In genomic region chr12:102275833-102276443, GRCm38 (mm10) we compare ENCODE assay signal across 11 mouse cellular contexts. TPM values are rescaled to one million over a fixed set of nuclear protein-coding genes. Genes with fewer than 3 reads are reported as not detected.
DNase-seq lines count a peak whose midpoint lies in the region; ATAC-seq and TF ChIP-seq lines count a peak whose summit lies in the region.
"Had no signal": no experiment of that assay in that cellular context is flagged by ENCODE, and none has a peak within 500 bp of the region (broad histone marks: within the 10 kb centered on the region; RNA-seq: fewer than 3 reads in every experiment).

No protein-coding gene starts in this region.

- TF ChIP-seq CTCF in gastrocnemius, adult 2 months (IDR thresholded peaks at IDR 0.05) = no peak

- H3K27me3 ChIP-seq in liver, embryonic 16.5 days (ENCODE audit: control insufficient read depth, insufficient read depth, low read depth, low read length) = no peaks in the 10 kb centered on the region
- no peaks in the 10 kb centered on the region for H3K27me3 ChIP-seq in liver, embryonic 12.5 days (replicated peaks)
- H3K27me3 ChIP-seq in hindbrain, embryonic 13.5 days = no peaks in the 10 kb centered on the region
- H3K27me3 ChIP-seq: heart, embryonic 13.5 days had no signal

- H3K36me3 ChIP-seq in liver, embryonic 16.5 days (ENCODE audit: control insufficient read depth, insufficient read depth) = no peaks in the 10 kb centered on the region
- H3K36me3 ChIP-seq in liver, embryonic 12.5 days = no peaks in the 10 kb centered on the region
- no peaks in the 10 kb centered on the region for H3K36me3 ChIP-seq in hindbrain, embryonic 13.5 days
- H3K36me3 ChIP-seq: heart, embryonic 13.5 days; neural tube, embryonic 13.5 days had no signal

- no peak overlapping the region for H3K4me3 ChIP-seq in liver, embryonic 16.5 days (ENCODE audit: low read depth, low read length)
- no peak overlapping the region for H3K4me3 ChIP-seq in liver, embryonic 12.5 days
- no peak overlapping the region for H3K4me3 ChIP-seq in gastrocnemius, adult 2 months
- H3K4me3 ChIP-seq in hindbrain, embryonic 13.5 days = no peak overlapping the region
- H3K4me3 ChIP-seq: heart, embryonic 13.5 days; neural tube, embryonic 13.5 days had no signal

- intact Hi-C loops in gastrocnemius, adult 2 months (cut with DNase I) = no loop called here

- no peak overlapping the region for H3K4me2 ChIP-seq in liver, embryonic 16.5 days (ENCODE audit: low read depth, low read length)
- no peak overlapping the region for H3K4me2 ChIP-seq in liver, embryonic 12.5 days
- H3K4me2 ChIP-seq in hindbrain, embryonic 13.5 days = no peak overlapping the region
- H3K4me2 ChIP-seq: heart, embryonic 13.5 days; neural tube, embryonic 13.5 days had no signal

- peak; percentile 43 for ATAC-seq in liver, embryonic 16.5 days (ENCODE audit: low read depth)
- ATAC-seq in liver, embryonic 12.5 days = no peak
- no peak for ATAC-seq in hindbrain, embryonic 13.5 days (ENCODE audit: low FRiP score)

- 38% methylated on average over 7 of the region's 7 CpGs for WGBS in liver, embryonic 16.5 days (ENCODE audit: insufficient replicate concordance)
- WGBS in liver, embryonic 12.5 days (ENCODE audit: insufficient replicate concordance) = 53% methylated on average over 7 of the region's 7 CpGs
- 60% methylated on average over 7 of the region's 7 CpGs for WGBS in hindbrain, embryonic 13.5 days

- no peak overlapping the region for H3K9ac ChIP-seq in liver, embryonic 16.5 days (ENCODE audit: low read depth, low read length)
- no peak overlapping the region for H3K9ac ChIP-seq in liver, embryonic 12.5 days
- no peak overlapping the region for H3K9ac ChIP-seq in hindbrain, embryonic 13.5 days
- H3K9ac ChIP-seq: heart, embryonic 13.5 days; neural tube, embryonic 13.5 days had no signal

- no peak overlapping the region for H3K27ac ChIP-seq in liver, embryonic 16.5 days (ENCODE audit: low read length)
- H3K27ac ChIP-seq in liver, embryonic 12.5 days = no peak overlapping the region
- H3K27ac ChIP-seq in gastrocnemius, adult 2 months = peak overlapping the region; percentile 46
- H3K27ac ChIP-seq in hindbrain, embryonic 13.5 days = no peak overlapping the region
- H3K27ac ChIP-seq: heart, embryonic 13.5 days; neural tube, embryonic 13.5 days had no signal

- peak; percentile 79 for DNase-seq in gastrocnemius, adult 2 months
- DNase-seq in kidney, adult 8-10 months = peak; percentile 86 to 94
- DNase-seq in ovary, postnatal 14 days (ENCODE audit: low spot score) = peak; percentile 48
- no peak for DNase-seq in layer of hippocampus, postnatal 36 days
- no peak for DNase-seq in spleen, adult 18-20 months
- DNase-seq: cerebellum, postnatal 25 days had no signal

- H3K4me1 ChIP-seq in liver, embryonic 16.5 days (ENCODE audit: control insufficient read depth, low read depth, low read length) = no peaks in the 10 kb centered on the region; the same call in 1 of the 2 replicates
- H3K4me1 ChIP-seq in liver, embryonic 12.5 days = 0 out of 2 replicates have a peak, but pooled peaks cover 6% of the 10 kb centered on the region
- H3K4me1 ChIP-seq in hindbrain, embryonic 13.5 days (replicated peaks) = no peaks in the 10 kb centered on the region
- H3K4me1 ChIP-seq: neural tube, embryonic 13.5 days had no signal

- no peaks in the 10 kb centered on the region for H3K9me3 ChIP-seq in liver, embryonic 16.5 days (replicated peaks; ENCODE audit: control insufficient read depth, low read length)
- 0 out of 2 replicates have a peak, but pooled peaks cover 6% of the 10 kb centered on the region for H3K9me3 ChIP-seq in liver, embryonic 12.5 days (replicated peaks)
- peaks cover 3% of the 10 kb centered on the region; the same call in 1 of the 2 replicates for H3K9me3 ChIP-seq in hindbrain, embryonic 13.5 days
- H3K9me3 ChIP-seq: neural tube, embryonic 13.5 days had no signal

RNA-seq across cellular contexts. Expression of gene Rin3, which starts 6.9 kb away (rescaled TPM):
- polyA plus RNA-seq in liver, embryonic 16.5 days (2015; fragmentation: Nextera tagmentation; extraction: Ambion mirVana) = 7.2 and 9.2 TPM in 2 replicates
- polyA plus RNA-seq in liver, embryonic 12.5 days (2016; fragmentation: Nextera tagmentation; extraction: Ambion mirVana) = 5.8 and 10.3 TPM in 2 replicates
- total RNA-seq in gastrocnemius, adult 2 months (2021) = 10 to 100 TPM in 1 of 2 experiments, 1 to 10 TPM in 1; 6.4 to 14.3 TPM
- polyA plus RNA-seq in hindbrain, embryonic 13.5 days (2015; fragmentation: Nextera tagmentation; extraction: Ambion mirVana) = 3.4 and 4.2 TPM in 2 replicates
- total RNA-seq in layer of hippocampus, postnatal 36 days (2021) = 1 to 10 TPM; 2.1 to 4.3 TPM

Comparison
In these comparisons a context has a peak if more than half of its experiments do, and no peak if none do; other contexts are left out.
1. DNase-seq: peak in gastrocnemius, adult 2 months (single experiment), kidney, adult 8-10 months (2 of 2) and ovary, postnatal 14 days (single experiment); none in layer of hippocampus, postnatal 36 days (0 of 2) and spleen, adult 18-20 months (0 of 2).